Mouse (Mus musculus): ENCODE measurements at regions not wholly inside any gene's neighbourhood (a gene's known extent, or its start where the extent isn't known, plus 50 kb on each side); places are given as distances from the start of the nearest gene placed in this dataset.

- no peak for DNase-seq (ENCODE audit: low spot score)
Measured at GRCm38 (mm10) chr2:51013090-51013489, 135.8 kb downstream of the Rnd3 start.

DNA sequence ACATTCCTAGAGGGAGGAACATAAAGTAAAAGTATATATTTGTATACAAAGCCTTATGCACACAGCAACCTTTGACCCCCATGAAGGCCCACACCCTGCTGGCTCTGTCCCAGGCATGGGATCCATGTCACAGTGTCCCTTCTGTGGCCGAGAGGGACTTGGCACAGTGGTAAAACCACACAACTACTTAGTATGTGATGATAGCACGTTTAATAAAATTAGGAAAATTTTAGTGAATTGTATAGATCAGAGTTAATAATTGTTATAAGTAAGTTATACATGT lies 140.7 kb downstream of the Rnd3 start:
- DNase-seq (ENCODE audit: low spot score), result no peak

DNA sequence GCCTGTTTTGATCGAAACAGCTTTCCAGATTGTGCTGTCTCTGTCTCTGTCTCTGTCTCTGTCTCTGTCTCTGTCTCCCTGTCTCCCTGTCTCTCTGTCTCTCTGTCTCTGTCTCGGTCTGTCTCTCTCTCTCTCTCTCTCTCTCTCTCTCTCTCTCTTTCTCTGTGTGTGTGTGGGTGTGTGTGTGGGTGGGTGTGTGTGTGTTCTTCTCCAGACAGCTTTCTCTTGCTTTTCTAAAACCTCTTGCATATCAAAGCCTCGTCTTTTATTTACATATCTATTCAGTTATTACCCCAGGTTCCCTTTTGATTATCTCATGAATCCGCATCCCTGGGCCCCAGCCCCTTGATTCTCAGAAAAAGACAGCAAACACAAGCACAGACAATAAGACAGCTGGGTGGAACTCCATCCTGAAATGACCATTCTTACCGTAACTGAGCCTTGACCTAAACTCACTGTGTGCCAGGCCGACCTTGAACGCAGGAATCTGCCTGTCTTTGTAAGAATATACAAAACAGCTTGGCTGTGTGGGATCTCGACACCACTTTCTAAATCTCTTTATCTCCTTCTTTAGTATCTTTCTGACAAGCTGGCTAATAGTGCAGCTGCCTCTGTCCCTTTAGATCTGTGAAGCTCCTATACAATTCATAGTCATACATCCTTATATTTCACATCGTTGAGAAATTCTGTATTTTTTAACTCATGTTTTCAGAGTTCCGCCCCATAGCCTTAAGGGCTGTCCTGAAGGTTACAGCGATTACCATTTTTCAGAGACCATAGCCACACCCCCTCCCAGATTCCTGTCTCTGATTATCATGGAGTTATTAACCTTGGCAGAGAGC lies 141.3 kb downstream of the Rnd3 start:
- no peak for DNase-seq (ENCODE audit: low spot score)

DNA sequence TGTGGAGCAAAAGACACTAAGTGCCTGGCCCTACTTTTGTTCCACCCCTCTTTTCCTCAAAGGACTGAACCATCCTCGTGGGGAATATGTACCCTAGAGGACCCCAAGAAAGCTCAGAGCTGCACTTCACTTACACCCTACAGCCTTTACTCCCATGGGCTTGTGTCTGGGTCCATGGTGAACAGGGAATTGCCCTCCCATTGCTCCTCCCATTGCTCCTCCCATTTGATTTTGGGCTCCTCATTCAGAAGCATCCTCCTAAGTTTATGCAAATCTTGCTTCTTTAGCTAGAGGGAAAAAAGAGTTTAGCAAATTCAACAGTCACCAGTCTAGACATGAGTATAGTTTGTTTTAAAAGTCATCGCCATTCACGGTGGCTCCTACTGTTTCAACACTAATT lies 142.1 kb downstream of the Rnd3 start:
- DNase-seq (ENCODE audit: low spot score), result no peak

DNA sequence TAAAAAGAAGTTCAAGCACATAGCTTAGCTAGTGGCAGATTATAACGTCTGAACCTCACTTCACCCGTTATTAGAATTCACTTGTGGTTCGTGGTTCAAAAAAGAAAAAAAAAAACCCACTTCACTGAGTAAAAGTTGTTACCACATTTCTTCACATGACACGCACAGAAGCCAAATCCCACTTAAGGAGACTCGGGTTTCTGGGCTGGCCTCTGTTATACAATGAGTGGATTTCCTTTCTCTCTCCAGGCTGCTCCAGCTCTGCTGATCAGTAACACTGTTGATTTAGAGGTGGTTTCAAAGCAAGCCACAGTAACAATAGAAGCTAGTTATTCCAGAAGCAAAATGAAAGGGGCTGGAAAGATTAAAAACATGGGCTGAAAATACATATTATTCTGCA lies 147.4 kb downstream of the Rnd3 start:
- DNase-seq (ENCODE audit: low spot score), result no peak

- DNase-seq (ENCODE audit: low spot score), result no peak
Measured at GRCm38 (mm10) chr2:50983883-50984410, 165.0 kb downstream of the Rnd3 start.

GRCm38 (mm10) chr2:50982571-50982970 lies 166.3 kb downstream of the Rnd3 start:
- no peak for DNase-seq (ENCODE audit: low spot score)

DNA sequence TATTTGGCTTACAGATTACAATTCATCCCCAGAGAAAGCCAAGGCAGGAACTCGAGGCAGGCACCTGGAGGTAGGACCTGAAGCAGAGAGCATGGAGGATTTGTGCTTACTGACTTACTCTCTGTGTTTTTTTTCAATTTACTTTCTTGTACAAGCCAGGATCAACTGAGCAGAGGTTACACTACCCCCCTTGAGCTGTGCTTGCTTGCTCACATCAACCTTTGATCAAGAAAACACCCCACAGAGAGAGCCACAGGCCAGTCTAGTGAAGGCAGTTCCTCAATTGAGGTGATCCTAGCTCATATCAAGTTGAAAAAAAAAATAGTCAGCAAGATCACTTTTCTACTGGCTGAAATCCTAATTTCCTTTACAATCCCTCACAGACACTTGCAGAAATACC lies 170.6 kb downstream of the Rnd3 start:
- DNase-seq (ENCODE audit: low spot score), result no peak

GRCm38 (mm10) chr2:50971131-50971825 lies 177.6 kb downstream of the Rnd3 start:
- DNase-seq (ENCODE audit: low spot score), result no peak

DNA sequence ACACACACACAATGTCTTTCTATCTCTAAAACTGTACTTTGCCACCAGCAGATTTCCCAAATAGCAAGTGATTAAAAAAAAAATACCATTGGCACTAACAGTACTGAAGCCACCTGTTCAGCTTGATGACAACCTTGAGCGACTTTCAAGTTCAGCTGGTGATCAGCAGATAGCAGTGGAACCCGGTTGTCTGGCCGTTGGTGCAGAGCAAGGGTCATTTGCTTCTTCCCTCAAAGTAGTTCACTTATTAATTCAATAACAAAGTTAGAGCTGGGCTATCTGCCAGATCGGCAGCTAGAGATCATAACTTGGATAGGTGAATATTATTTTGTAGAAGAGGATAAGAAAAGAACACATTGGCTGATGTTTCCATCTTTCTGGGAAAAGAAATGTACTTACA lies 180.5 kb downstream of the Rnd3 start:
- no peak for DNase-seq (ENCODE audit: low spot score)

GRCm38 (mm10) chr2:50967826-50968225 lies 181.1 kb downstream of the Rnd3 start:
- no peak for DNase-seq (ENCODE audit: low spot score)

GRCm38 (mm10) chr2:50967133-50967532 lies 181.8 kb downstream of the Rnd3 start:
- DNase-seq (ENCODE audit: low spot score), result no peak

DNA sequence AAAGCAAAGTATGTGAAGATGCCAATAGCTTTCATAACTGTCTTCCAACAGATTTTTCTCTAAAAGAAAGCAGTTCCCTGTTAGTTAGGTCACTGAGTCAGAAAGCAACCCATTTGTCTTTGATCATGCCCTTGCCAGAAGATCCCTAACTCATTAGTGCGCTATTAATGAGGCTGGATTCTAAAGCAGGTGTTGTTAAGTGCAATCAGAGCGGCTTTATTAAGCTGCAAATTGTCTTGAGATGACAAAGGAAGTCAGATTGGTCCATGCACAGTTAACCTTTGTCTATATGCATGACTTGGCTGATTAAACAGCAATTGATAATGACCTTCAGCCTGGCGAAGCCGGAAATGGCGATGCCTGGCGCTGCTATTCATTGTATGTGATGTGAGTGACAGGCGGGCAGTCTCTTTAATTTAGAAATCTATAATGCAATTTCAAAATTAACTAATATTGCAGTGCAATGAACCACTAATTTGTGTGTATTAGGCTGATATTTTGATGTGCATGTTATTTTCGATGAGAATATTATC lies 183.4 kb downstream of the Rnd3 start:
- DNase-seq (ENCODE audit: low spot score), result no peak

- no peak for DNase-seq (ENCODE audit: low spot score)
Measured at GRCm38 (mm10) chr2:50964062-50964461, 184.8 kb downstream of the Rnd3 start.

DNA sequence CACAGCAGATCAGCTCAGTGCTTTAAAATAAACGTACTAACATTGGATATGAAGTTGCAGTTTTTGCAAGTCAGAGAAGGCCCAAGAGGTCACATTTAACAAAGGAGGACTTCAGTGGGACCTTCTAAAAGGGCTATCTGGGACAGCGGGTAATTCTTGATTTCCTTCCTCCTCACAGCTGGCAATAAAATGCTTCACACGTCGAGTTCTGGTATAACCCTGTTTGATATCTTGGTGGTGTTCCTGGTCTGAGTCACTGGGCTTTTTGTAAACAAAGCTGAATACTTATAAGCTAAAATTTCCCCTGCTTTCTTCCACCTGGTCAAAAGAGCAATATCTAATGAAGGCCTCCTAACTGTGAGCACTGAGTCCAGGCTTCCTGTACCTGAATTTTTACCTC lies 187.9 kb downstream of the Rnd3 start:
- no peak for DNase-seq (ENCODE audit: low spot score)

- DNase-seq (ENCODE audit: low spot score), result no peak
Measured at GRCm38 (mm10) chr2:50959323-50959722, 189.6 kb downstream of the Rnd3 start.

DNA sequence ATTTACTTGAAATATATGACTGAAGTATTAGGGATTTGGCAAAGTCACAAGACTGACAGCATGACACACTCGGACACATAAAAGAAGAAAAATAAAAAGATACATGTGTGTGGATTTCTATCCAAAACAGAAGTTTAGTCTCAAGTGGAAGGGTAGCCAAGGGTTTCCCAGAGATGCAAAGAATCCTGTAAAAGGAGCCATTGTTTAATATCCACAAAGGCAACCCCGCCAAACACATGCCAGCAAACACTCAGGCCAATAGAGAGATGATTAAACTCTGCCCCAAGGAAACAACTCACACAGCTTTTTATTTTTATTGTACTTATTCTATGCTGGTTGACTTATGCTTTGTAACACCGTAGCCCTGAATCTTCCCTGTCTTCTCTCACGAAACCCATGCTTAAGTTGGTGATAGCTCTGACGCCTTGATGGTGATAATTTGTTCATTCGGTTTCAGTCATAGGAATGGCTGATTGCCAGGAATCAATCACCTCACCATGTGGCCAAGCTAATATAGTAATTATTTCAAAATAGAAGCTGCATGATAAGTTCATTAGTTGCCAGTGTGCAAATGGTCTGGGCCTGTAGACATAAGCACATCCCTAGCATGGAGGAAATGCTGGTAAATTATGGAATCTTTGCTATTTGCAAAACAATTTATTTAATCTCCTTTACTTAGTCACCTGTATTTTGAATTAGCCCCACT lies 194.4 kb downstream of the Rnd3 start:
- no peak for DNase-seq (ENCODE audit: low spot score)

DNA sequence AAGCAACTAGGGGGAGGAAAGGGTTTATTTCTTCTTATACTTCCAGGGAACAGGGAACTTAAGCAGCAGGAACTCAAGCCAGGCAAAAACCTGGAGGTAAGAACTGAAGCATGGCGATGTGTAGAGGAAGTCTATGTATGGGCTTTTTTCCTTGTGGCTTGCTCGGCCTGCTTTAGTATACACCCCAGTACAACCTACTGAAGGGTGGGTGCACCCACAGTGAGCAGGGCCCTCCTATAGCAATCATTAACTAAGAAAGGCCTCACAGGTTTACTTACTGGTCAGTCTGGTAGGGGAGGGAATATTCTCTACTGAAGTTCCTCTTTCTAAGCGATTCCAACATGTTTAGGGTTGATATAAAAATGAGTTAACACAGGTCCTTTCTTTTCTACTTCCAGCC lies 197.9 kb downstream of the Rnd3 start:
- DNase-seq (ENCODE audit: low spot score), result no peak

DNA sequence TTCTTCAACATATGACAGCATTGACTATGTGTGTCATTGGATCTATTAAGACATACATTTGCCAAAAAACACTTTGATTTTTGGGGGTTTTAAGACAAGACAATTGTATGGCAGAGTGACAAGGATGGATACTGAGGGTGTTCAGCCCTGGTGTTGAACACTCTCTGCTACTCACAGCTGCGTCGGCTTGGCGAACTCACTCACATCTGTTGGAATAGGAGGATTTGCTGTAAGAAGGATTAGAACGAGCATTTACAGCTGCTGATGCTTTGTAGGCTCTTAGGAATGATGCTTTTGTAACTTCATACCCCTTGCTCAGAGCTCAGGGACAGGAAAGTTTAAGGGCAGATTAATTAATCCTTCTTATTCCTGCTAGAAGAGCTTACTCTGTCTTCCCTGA lies 199.2 kb downstream of the Rnd3 start:
- no peak for DNase-seq (ENCODE audit: low spot score)

- no peak for DNase-seq (ENCODE audit: low spot score)
Measured at GRCm38 (mm10) chr2:50945526-50945925, 203.4 kb downstream of the Rnd3 start.

DNA sequence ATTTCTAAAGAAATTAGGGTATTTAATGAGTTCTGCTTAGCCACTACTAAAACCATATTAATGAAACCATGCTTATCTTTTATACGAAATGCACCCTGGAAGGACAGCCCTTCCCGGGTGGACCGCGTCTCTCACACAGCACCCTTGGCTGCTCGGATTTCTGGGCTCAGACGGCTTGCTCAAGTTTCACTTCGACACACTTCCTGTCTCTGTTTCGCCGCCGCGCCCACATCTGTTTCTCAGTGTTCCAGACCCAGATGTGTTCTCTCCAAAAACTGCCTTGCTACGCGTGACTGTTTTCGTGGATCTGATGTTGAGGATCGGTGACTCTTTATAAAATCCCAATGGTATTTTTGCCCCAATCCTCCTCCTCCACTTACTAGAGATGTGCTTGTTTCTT lies 205.7 kb downstream of the Rnd3 start:
- no peak for DNase-seq (ENCODE audit: low spot score)

DNA sequence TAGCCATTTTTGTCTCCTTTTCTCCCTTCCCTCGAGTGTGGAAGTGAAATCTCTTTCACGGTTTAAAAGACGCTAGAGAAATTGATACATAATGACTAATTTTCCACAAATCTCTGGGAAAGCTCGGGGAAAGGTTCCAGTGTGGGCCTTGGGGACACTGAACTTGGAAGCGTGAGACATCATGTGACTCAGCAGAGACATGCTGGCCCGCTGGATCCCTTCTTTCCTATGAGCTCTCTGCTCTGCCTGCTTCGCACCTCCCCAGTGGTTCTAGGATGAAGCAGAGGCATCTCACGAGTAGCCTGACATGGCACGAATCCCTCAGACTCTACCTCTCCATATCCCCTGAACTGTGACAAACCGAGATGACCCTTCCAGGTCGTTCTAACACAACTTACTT lies 206.2 kb downstream of the Rnd3 start:
- DNase-seq (ENCODE audit: low spot score), result no peak

- no peak for DNase-seq (ENCODE audit: low spot score)
Measured at GRCm38 (mm10) chr2:50932936-50933335, 216.0 kb downstream of the Rnd3 start.
